Mouse (Mus musculus): ENCODE results near the gene Tcf7l2.

- no peak for TF ChIP-seq CTCF (IDR thresholded peaks at IDR 0.05; ENCODE audit: low read depth)
- no peak for TF ChIP-seq EP300 (optimal IDR thresholded peaks at IDR 0.05)
These were observed 174.6 kb downstream of the Tcf7l2 start for GRCm38 (mm10) chr19:55916211-55916610.

Measured in stomach, postnatal 0 days (tissue).